Mouse (Mus musculus) ES-CJ7 (cell line): ENCODE data around the gene Slmap.
"Not testable (repeated sequence)": the region's sequence is repeated elsewhere in the genome, so short reads cannot be mapped to it uniquely, and the experiment has no call there.

Experiments used
- DNase-seq: peaks from one replicate; pipeline ENCODE4 v3.0.0; 2011; ENCODE audit warnings: low read depth, low spot score

Slmap gene

DNA sequence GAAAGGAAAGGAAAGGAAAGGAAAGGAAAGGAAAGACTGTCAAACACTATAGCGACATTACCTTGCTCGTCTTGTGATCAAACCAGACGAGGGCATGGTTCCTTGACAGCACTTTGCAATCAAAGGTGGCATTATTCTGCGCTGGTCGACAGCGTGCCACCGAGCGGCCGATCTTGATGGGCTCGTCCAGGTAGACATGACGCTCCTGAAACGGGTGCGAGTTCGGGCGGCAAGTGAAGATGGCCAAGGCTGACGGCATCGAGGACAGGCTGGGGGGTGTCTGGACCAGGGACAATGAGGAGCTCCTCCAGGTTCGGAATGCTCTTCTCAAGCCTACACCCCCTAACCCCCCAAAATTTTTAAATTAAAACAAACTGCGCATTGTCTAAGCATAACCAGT is 1.5 kb downstream of the Slmap start:
- no peak for DNase-seq

DNA sequence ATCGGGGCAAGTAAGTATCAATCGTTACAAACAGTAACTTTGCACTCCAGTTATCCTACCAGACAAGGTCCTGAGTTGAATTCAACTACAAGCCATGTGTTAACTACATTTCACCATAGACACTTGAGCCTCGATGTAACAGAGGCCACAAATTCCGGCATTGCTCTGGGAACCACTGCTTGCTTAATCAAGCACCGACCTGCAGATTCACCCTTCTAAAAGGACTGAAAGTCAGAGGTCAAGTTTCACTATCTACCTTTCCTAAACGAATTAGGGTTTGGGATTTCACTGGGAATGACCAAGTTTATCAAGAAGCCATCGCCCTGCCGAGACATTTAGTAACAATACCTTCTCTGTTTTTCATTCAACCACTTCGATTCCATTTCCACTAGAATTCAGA is 2.0 kb downstream of the Slmap start:
- no peak for DNase-seq

DNA sequence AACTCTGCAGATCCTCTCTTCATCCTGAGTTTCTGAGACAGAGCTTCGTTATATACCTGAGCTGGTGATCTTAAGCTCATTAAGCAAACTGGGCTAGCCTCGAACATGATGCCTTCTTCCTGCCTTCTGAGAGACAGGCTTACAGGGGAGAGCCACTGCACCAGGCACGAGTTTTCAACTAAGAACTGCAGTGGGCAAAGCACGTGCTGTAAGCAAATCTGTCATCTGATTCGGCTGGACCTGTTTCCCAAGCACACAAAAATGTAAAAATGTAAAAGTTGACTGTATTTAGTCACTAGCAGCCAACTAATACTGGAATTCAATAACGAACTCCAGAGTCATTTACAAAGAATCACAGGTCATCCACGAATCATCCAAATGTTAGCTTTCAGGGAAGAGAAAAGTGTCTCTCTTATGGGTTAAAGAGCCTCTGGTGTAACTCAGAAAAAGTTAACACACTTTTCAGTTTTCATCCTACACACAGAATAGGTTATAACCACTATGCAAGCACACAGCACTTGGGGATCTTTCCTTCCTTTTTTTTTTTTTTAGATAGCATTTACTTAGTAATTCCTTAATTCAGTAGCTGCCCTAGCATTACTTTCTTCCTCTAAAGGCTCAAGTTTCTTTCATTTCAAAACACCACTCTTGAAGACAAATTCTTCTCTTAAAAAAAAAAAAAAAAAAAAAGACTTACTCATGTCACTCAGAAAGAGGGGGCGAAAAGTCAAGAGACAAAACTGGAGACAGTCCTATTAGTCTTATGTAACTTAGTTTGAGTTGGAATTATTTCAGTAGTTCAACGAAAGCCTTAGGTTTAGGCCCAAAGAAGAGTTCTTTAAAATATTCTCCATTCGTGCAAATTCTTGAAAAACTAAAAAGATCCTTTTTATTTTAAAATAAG is 3.1 kb downstream of the Slmap start:
- DNase-seq: no peak

DNA sequence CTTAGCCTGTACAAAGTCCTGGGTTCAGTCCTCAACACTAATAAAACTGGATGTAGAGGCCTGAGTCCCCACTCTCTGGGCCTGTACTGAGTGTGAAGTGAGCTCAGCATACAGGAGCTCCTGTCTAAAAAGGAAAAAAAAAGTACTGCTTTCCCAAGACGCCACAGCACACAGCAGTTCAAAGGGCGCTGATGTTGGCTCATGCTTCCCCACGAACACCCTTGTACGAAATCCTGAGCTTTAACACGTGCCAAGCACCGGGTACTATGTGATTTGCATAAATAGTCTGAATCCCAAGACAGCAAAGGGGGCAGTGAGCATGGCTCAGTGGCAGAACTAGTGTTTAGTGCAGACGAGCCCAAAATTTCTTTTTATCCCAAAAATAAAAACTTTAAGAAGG is 4.4 kb downstream of the Slmap start:
- no peak for DNase-seq

DNA sequence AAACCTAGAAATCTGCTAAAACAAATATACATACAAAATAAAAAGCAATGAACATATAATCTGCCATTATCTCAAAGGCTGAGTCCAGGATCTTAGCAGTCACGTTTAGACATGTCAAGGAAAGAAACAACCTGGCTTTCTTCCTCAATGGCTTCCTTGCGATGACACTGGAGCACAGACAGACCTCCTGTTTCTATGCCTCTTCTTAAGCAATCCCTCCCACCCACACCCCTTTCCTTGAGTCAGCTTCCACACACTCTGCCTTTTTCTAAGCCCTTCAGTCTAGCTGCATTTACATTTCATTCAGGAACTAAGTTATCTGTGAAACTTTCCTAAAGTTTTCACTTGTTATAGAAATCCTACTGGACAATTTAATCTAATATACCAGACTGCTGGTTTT is 6.4 kb downstream of the Slmap start:
- no peak for DNase-seq

DNA sequence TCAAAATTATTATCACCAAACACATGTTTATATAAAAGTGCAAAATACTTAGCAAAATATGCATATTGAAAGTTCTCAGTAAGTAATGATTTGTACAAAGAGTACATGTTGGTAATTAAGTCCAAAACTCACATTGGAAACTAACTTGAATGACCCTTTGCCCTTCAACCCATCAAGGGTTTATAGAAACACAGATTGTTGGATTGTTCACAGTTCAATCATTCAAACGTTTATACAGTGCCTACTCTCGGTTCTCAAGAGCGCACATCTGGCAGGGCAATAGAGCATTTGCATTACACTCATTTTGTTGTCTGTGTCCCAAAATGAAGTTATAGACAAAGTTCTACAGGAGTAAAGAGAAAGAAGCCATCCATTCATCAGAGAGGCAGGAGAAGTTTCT is 8.8 kb downstream of the Slmap start:
- DNase-seq: peak; percentile 17

DNA sequence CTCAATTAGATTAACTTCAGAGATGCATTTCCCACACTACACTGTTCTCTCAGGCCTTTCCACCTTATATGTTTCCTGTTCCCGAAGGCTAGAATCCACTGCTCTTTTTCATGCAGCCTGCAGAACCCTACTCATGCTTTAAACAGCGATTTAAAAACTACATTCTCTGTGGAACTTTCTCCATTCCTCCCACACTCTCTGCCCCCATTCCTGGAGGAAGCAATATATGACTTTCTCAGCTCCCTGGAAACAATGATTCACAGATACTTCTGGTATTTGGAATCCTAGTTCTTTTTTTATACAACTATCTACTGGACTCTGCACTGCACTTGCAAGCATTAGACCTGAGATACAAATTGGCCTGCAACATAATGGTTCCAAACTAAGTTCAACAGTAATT is 11.6 kb downstream of the Slmap start:
- no peak for DNase-seq

DNA sequence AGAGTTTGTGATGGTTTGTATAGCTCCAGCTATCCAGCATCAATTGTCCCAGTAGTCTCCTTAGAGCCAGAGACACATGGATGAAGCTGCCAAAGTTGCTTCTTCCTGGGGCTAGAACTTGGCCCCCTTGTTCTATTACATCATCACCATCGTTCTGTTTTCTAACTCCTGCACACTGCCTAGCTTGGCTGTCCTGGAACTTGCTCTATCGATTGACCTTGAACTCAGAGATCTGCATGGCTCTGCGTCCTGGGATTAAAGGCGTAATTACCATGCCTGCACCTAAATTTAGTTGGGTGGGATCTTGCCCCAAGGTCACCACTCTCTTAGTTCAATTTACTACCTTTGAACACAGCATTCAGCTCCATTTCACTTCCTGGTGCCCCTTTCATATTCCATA is 14.9 kb downstream of the Slmap start:
- DNase-seq: peak; percentile 38

DNA sequence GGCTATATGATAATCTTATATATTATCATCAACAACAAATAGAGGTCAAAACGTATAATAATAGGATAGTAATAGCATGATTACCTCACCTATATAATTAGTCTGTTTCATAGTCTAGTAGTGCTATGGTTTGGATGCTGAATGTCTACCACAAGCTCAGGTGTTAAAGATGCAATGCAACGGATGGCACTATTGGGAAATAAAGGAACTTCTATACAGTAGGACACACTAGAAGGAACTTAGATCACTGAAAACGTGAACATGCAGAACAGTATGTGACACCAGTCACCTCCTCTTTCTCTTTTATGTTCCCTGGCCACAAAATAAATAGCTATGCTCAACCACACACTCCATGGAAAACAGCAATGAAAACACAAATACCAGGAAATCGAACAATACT is 16.9 kb downstream of the Slmap start:
- DNase-seq: no peak

DNA sequence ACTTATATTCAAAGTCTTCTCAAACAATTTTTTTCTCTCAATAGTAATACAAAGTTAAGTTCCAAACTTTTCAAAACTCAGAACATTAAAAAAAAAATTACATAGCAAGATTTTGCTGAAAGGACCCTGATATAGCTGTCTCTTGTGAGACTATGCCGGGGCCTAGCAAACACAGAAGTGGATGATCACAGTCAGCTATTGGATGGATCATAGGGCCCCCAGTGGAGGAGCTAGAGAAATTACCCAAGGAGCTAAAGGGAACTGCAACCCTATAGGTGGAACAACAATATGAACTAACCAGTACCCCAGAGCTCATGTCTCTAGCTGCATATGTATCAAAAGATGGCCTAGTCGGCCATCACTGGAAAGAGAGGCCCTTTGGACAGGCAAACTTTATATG is 18.5 kb downstream of the Slmap start:
- DNase-seq: not testable (repeated sequence)

DNA sequence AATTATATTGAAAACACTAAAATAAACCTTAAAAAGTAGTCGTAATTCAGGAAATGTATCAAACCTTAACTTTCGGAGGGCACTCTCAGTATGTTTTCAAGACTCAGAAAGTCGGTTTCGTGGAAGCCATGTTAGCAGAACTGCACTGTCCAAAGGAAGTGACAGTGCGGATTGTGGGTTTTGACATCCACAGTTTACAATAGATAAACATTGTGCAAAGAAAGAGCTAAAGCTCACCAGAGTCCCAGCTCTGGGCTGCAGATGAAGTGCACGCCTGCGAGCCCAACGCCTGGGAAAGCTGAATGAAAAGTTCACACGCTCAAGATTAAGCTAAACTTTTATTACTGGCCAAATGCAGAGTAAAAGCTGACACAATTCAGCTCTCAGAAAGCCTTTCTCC is 18.9 kb downstream of the Slmap start:
- DNase-seq: no peak

DNA sequence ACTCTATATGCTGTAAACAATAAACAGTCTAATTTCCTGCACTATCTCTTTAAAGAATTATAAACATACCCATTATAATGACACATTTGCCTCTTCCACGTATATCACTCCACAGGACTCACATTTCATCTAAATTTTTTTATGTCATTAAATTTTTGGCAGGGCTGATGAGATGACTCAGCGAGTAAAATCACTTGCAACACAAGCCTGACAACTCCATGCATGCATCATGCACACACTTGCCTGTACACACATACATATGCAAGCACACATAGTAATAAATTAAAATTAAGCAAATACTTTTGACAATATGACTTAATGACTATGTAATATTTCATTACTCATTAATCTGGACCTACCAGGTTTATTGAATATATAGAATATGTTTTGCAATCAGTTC is 24.2 kb downstream of the Slmap start:
- no peak for DNase-seq

DNA sequence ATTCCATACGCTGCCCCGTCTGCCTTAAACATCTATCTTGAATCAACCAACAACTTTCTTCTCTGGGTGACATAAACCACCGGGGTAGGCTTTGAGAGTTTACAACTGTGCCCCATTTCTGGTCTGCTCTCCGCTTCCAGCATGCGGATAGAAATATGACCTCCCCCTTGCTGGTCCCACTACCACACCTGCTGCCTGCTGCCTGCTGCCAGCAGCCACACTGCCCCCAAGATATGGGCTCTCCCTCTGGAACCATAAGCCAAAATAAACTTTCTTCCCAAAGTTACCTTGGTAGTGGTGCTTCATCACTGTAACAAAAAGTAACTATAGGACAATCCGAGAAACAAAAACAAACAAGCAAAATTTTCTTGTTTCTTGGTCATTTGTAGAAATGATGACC is 26.6 kb downstream of the Slmap start:
- DNase-seq: no peak

DNA sequence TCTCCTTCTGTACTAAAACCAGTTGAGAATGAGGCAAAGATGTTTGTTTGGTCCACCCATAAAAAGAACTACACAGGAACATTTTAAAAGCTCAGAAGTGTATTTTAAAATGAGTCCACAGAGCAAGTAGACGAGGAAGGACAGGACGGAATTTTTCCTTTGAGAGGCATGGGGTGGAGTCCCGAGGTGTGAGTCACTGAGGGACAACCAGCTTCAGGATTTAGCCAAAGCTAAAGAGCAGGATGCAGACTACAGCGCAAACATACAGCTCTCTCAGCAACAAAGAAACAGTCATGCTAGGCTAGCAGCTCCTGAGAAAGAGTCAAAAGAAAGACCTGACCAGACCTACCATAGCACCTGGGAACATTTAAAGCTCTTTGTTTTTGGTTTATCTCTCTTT is 27.4 kb downstream of the Slmap start:
- no peak for DNase-seq

DNA sequence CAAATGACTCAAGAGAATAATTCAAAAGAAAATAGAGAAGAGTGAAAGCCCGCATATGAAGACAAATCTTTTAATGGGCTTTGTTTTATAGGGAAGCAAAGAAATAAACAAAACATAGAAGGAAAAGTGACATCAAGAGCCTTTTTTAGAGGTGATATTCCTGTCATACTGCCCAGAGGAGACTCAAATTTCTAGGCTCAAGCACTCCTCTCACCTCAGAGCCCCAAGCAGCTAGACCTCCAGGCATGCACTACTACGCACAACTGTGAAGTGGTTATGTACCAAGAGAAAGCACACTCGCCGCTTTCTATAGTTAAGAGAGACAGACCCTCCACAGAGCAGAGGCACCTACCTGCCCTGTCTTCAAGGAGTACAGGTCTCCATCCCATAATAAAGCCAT is 30.2 kb downstream of the Slmap start:
- DNase-seq: no peak

DNA sequence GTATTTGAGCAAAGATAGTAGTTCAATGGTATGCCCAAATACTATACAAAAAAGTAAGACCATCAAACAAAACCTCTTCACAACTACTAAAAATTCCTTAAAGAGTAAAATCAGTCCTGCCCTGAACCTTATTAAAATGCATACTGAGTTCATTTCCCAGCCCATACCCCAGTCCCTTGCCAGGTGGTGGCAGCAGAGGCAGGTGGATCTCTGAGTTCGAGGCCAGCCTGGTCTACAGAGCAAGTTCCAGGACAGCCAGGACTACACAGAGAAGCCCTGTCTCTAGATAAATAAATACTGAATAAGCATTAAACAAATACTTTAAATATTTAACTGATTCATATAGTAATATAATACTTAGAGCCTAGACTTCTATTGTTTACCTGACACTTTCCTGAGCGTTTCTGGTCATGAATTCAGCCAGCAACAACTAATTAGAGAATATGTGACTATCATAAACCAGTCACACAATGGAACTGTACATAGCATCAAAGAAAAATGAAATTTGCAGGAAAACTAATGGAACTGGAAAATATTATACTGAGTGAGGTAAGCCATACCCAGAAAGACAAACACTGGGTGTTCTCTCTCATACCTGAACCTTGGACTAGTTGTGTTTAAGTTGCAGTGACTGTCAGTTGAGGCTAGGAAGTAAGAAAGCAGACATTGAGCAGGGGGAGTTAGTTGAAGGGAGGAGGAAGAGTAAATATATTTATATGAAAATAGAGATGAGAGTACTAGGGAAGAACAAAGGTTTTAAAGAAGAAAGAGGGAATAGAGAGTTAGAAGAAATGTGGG is 34.4 kb downstream of the Slmap start:
- no peak for DNase-seq

DNA sequence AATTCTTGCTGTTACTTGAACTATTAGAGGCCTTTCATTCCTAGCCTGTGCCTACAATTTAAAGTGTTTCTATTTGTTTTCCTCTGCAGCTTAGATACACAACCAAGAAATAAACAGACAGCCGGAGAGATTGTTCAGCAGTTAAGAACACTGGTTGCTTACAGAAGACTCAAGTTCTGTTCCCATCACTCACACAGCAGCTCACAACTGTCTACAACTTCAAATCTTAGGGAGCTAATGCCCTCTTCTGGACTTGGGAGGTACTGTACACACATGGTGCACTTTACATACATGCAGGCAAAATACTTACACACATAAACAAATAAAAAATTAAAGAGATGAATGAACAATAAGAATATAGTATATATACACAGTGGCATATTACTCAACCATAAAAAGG is 39.7 kb downstream of the Slmap start:
- DNase-seq: peak; percentile 24

DNA sequence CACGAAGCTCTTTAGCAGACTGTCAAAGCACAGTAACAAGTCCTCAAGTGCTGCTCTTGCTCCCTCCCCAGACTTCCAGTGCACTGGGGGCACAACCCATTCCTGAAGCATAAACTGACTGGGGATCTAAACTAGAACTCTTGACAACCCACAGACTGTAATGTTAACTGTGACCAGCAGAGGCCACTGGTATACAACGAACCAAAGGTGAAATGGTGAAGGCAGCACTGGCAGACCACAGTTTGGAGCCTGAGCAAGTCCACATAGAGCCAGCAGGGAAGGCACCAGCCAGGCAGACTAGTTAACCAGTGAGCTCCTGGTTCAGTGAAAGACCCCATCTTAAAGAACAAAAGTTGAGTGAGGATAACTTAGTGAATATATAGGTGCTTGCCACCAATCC is 43.6 kb downstream of the Slmap start:
- peak; percentile 77 for DNase-seq

DNA sequence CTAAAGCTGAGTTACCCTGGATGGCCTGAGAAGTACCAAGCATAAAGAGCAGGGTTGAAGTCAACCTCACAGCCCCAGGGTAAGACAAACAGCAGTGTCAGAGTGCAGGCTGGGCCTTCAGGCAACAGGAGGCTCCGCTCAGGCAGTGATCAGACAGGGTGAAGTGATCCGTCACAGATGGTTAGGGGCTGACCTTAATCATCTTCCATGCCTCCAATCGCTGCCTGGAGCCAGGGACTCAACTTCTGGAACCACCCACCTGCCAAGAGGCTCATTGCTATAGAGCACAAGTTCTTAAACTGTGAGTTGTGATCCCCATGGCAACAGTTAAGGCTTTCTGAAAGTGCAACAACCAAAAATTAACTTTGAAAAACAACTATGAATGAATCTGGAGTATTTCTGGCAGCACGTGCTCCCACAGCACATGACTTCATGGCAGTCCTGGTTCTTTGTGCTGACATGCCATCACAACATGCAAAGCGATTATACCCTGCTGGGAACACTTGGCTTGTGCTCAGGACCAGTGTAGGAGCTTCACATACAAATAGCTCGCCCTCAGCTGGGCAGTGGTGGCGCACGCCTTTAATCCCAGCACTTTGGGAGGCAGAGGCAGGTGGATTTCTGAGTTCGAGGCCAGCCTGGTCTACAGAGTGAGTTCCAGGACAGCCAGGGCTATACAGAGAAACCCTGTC is 46.3 kb downstream of the Slmap start:
- peak; percentile 24 for DNase-seq

DNA sequence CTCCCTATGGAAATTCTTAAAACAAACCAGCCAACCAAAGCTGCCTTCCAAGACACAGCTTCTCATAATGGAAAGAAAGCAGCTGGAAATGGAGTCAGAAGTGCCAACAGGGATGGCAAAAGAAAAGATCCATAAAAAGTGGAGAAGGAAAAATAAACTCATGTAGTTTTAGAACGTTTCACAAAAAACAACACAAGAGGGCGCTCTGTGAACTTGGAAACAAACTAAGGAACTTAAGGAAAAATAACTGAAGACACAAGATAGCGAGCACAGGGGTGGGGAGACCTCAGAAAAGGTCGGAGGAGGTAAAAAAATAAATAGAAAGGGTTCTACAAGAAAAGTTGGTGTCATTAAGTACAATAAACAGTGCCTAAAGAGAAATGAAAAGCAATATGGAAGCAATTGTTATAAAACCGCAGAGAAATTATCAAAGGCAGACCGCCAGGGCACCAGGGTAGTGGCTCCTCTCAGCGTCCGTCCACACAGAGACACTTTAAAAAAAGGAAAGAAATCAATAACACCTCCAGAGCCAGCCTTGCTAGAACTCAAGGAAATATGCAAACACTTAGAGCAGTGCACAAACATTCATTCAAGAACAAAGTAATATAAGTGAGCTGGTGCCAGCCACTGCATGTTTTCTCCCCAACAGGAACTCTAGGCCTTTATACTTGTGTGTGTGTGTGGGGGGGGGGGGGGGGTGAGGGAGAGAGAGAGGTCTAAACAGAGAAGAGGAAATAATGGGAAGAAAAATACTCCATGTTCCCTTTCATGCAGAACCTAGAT is 48.1 kb downstream of the Slmap start:
- DNase-seq: peak; percentile 56

DNA sequence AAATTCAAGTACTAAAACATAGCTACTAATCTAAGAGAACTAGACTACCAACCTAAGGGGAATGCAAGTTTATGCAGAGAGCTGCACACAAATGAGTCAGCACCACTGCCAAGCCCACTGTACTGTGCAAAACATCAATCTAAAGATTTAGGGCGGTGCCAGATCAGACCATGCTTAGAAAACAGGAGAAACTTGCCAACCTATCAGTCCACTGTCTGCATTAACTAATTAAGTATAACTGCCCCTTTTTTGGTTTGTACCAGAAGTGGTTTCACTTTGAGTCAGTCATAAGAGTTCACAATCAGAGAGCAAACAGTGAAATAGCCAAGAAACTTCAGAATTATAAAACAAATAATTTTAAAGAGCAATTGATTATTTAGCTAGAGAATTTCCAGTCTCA is 53.3 kb downstream of the Slmap start:
- DNase-seq: no peak

DNA sequence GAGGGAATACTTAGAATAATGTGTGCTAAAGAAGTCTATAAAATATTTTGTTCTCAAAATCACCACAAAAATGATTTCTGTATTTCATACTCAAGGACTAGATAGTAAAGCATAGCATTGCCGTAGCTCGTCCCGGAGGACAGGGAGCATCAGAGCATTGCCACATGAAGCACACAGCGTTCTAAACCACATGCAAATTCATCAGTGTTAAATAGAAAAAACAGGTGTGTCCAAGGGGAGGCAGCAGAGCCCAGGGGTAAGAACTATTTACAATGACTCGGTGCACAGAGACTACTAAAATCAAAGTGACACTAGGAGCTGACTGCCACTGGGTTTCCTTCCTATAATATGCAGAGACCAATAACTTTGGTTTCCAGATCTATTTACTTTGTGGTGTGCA is 57.0 kb downstream of the Slmap start:
- DNase-seq: no peak
